Mouse (Mus musculus) heart, postnatal 36 days (tissue): ENCODE measurements around the gene Igsf6. TPM values are rescaled to one million over a fixed set of nuclear protein-coding genes. Genes with fewer than 3 reads are reported as not detected.

Experiments
- DNase-seq, 2 experiments: peaks; one replicate each; pipeline ENCODE4 v3.0.0; 2021 to 2022
- intact Hi-C: fragments of 180-260 bp; cut with DNase I; formaldehyde crosslinking; loops from one replicate; pipeline ENCODE4 v1.15.1; 2025
- total RNA-seq, 2 experiments: library from RNA; stranded (reverse); gene quantifications; 2 replicates each; pipeline ENCODE4 v1.2.3; 2021

Gene Igsf6
- 1 to 10 TPM; 1.5 to 2.9 TPM for total RNA-seq

DNA sequence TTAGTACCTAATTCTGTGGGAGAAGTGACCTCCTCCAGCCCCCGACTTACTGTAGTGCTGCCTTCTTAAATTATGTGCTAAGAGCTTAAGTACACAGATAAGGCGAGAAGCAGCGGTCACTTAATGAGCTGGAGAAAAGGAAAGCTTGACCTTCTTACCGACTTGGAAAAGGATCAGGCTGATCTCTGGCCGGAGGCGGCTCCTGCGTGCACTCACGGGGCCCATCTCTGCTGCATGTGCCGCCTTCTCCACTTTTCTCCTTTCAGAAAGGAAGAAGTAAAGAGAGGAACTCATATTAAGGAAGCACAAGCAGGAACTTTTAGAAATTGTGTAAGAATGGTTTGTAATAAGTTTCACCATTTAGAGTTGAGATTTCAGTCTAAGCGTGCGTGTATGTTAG lies at the start of gene Igsf6:
Igsf6 (minus strand) TSS at position 292 of the 400 bp plus-strand sequence.
- peak; percentile 37 to 43 for DNase-seq
- intact Hi-C loops, result no loop called here

DNA sequence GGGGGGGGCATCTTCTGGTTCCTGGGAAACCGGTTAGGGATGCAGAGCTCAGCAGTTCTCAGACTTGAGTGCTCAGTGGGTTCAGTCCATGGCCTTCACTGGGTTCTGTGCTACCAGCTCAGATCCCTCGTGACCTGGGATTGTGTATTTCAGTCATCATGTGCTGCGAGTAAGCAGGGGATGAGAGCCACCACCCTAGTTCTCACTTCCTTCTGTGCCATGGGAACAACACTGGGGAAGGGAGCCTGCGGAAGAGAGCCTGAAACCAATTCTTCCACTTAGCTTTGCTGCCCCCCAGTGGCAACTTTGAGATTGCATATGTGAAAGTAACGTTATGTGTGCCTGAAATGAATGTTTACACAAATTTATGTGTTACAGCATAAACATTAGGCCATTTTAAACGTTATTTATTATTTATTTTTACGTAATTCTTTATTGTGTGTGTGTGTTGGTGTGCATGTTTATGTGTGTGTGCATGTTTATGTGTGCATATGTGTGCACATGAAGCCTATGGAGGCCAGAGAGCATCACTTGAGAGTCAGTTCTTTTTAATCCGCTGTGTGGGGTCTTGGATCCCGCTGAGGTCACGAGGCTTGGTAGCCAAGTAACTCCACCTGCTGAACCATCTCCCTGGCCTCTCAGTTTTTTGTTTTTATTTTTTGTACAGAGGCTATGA lies 45.9 kb upstream of the Igsf6 start:
- intact Hi-C loops, result loop anchor here (1.0 to 5.0 kb wide), 3 partner anchors 43 to 186 kb away; no protein-coding TSS in a partner anchor
- peak; percentile 86 to 92 for DNase-seq

DNA sequence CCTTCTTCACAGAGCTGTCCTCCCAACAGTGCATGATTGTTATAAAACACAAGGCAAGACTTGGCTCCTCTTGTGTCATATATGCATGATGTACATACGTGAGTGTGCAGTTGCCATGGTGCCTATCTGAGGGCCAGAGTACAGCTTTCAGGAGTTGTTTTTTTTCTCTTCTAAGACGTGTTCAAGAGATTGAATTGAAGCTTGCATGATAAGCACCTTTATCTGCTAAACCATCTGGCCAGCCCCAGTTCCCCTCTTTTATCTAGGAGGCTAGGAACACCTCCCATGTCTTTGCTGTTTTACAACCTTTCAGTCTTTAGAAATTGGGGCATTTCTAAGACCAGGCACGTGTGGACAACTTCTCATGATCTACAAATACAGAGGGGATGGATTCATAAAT lies 37.4 kb upstream of the Igsf6 start:
- DNase-seq, result no peak
- intact Hi-C loops, result no loop called here

DNA sequence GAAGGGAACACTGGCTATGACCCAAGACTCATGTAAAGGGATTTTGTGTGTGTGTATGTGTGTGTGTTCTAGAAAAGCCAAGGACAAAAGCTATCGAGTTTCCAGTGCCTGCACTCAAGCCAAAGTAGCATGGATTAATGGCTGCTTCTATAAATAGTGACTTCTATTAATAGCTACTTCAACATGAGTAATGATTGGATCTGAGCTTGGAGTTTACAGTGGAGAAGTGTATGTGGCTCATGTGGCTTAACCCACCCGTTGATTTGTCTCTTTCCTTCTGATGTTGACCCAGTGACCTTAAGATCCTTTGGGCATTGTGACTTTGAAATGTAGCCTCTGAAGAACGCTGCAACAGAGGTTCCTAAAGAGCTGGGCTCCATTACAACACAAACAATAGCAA lies 36.9 kb upstream of the Igsf6 start:
- no peak for DNase-seq
- intact Hi-C loops, result no loop called here

DNA sequence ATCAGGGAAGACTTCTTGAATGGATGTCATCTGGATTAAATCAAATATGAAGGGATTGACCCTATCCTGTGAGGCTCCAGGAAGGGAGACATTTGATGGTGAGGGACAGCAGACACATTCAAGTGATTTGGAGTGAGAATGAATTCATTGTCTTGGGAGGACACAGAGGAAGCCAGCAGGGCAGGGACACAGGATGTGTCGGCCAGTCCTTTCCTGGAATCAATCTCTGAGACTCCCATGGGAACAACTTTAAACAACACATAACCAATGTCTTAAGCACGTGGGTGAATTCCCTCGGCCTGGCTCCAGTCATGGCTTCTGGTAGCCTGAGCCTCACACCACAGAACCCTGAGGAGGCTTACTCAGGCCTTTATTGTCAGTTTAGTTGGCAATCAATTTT lies 33.5 kb upstream of the Igsf6 start:
- intact Hi-C loops, result no loop called here
- peak in 1 of 2 experiments; percentile 10 for DNase-seq

DNA sequence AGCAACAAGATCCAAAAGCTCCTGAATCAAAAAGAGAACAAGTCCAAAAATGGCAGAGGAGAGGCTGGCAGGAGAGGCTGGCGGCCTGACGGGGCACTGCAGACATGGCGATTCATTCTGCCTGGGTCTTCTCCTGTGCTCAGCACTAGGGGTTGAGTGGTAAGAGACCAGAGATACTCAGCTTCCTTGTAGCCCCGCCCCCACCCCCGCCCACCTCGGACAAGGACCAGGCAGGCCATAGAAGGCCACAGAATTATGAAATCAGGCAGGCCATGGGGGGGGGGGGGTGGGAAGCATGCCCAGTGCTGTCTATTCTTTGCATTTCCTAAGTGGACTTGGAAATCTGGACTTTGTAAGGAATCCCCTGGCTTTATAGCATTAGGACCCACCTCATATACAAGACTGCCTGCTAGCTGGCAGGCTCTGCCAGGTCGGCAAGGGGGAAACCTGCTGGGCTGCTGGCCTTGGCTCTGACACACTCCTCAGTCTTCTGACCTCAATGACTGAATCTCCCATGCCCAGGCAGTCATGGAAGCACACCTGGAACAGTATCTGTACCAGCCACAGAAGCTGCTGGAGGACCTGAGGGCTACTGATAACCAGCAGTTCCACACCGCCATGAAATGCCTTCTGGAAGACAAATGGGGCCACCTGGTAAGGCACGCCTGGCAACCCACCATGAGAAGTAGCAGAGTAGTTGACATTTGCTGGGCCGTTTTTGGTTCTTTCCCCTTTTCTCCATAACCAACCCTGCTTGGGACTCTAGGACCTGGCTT lies 24.4 kb upstream of the Igsf6 start:
- intact Hi-C loops, result no loop called here
- no peak for DNase-seq

DNA sequence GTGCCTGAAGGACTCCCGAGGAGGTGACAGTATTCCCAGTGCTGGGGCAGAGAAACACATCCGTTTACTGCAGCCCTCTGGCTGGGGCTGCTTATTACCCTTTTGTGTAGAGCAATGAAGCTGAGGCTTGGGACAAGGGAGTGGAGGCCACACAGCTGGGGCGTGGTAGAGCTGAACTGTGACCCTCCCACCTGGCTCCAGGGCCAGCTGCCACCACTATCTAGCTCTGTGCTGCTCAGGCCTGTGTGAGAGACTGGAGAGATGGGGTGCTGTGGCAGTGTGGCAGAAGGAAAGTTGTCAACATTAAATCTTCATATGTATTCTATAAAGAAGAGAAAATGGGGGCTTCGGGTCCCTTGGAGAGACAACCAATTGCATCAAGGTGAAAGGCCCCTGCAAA lies 18.7 kb upstream of the Igsf6 start:
- intact Hi-C loops, result no loop called here
- DNase-seq, result no peak

DNA sequence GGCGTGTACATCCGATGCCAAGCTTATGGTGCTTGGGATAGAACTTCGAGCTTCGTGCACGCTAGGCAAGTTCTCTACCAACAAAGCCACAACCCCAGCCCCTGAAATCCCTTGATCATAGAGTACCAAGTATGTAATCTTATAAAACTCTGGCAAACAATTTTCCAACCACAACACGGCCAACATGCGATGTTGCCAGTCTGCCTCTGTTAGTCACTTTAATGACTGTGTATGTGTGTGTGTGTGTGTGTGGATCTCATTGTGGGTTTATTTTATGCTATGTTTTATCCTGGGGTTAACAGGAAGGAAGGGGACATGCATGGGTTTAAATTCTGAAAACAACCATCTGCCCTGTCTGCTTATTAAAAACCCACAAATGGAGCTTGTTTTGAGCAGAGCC lies 16.4 kb upstream of the Igsf6 start:
- no peak for DNase-seq

DNA sequence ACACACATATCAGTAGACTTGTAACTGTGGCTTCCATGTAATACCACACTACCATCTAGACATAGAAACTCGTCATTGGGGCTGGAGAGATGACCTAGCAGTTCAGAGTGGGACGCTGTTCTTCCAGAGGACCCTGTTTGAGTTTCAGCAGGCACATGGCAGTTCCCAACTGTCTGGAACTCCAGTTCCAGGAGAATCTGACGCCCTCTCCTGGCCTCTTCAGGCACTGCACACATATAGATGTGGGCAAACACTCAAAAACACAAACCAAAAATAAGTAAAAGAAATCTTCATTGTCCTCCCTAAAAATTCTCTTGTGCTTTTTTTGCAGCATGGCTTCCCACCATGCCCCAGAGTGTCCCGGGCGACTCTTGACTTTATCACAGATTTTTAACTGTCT lies 14.4 kb upstream of the Igsf6 start:
- intact Hi-C loops, result no loop called here
- DNase-seq, result no peak

More for the DNA sequence above, 16.4 kb upstream of the Igsf6 start:
- intact Hi-C loops, result no loop called here

DNA sequence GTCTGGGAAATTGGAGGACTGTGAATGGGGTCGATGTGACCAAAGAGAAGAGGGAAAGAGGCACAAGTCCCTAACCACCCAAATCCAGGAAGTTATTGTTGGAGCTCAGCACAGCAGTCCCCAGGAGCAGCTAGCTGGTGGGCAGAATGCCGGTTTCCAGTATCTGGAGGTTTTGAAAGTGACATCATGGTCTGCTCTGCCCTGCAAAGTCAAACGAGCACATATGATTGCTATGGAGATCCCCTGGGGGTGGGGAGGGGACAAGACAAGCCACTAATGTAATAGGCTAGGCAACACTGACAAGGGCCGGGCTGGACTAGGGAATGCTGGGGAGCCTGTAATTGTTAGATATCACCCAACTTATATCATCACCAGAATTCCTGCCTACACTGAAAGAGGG lies 11.1 kb upstream of the Igsf6 start:
- intact Hi-C loops, result no loop called here
- peak; percentile 18 to 37 for DNase-seq

DNA sequence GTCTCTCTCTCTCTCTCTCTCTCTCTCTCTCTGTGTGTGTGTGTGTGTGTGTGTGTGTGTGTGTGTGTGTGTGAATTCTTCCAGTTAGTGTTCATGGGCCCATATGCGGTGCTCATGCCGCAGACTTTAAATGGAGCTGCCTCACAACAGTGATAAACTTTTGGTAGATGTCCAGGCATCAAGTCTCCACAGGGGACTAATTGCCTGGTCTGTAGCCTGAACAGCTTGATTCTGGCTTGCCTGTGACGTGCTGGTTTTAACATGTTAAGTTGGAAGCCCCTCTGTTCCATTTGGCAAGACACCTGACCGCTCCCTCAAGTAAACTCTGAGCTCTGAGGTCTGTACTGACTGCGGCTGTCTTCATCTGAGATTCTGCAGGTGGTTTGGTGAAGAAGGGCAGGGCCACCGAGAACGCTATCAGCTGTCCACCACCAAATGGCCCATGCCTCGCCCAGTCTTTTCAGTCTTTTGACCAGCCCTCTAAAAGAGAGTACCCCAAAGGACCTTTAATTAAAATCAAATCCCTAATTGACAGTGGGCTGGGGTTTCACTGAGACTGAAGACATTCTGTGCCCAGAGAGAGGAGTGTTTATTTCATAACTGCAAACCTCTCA lies 10.6 kb upstream of the Igsf6 start:
- intact Hi-C loops, result no loop called here
- DNase-seq, result no peak

DNA sequence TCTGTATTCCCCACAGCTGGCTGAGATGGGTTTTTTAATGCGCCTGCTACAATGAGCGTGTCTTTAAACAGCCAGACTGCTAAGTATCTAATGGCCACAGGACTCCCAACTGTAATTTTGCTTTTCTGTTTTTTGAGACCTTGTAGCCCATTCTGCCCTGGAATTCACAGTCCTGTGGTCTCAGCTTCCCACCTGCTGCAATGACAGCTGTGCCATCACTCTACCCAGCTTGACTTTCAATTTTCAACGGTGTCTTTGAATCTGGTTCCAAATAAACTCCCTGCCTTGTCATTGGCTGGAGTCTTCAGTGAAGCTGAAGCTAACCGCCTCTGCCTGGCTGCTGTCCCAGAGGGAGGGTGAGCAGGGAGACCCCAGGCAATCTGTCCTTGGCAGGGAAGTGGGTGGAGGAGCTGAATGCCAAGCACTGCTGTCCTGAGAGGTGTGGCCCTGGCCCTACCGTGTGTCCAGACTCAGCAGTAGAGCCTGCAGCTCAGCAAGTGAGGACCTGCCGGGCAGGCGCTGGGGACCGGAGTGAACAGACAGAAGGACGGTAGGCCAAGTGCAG lies 8.7 kb upstream of the Igsf6 start:
- no peak for DNase-seq
- intact Hi-C loops, result no loop called here

DNA sequence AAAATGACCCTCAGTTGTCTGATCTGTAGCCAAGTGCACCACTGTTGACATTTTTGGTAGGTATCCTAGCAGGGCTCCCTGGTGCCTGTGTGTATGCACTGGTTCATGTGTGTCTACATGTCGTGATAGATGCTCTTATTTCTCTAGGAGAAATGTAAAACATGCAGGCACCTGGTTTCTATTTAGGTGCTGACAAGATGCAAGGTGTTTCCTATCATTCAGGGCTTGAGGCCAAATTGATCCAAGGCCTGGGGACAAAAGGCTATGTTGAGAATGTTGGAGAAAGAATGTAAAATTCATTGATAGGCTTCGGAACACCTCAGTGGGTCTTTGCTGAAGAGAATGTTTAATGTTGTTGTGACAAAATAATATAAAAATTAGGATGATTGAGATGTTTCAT lies 7.4 kb upstream of the Igsf6 start:
- no peak for DNase-seq
- intact Hi-C loops, result no loop called here

DNA sequence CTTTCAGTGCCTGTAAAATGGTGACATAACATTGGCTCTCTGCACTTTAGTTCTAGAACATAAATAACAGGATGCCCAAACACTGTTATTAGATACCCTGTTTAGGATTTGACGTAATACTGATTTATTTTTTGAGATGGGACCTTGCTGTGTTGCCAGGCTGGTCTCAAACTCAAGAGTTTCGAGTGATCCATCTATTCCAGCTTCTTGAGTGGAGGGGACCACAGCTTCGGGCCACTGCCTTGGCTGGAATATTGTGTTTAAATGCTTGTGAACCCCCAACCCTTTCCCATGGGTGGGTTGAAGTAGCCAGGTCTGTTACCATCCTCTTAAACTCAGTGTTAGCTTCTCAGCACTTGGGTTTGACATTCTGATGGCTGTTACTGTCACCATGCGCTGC lies 7.0 kb upstream of the Igsf6 start, which contains the start of gene Otoa:
Otoa (plus strand) TSS at position 301 of the 400 bp plus-strand sequence.
- intact Hi-C loops, result no loop called here
- DNase-seq, result no peak

DNA sequence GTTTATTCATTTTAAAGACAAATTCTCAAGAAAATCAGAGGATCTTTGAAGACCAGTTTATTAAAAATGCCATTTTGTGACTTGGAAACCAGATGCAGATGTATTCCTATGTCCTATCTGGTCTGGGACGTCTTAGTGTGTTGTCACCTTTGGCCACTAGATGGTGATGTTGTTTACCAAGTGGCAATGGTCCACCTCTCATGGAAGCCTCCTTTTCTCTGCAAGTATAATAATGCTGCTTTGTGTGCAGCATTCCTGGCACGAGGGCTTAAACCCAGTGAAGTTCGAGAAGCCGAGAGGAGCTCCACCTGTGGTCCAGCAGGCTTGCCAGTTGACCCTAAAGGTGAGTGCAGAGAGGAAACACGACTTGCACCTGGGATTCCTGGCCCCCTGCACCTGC lies 3.5 kb upstream of the Igsf6 start:
- DNase-seq, result peak; percentile 66 to 72
- intact Hi-C loops, result loop anchor here (1.0 kb wide), 1 partner anchor 42 kb away; no protein-coding TSS in a partner anchor

DNA sequence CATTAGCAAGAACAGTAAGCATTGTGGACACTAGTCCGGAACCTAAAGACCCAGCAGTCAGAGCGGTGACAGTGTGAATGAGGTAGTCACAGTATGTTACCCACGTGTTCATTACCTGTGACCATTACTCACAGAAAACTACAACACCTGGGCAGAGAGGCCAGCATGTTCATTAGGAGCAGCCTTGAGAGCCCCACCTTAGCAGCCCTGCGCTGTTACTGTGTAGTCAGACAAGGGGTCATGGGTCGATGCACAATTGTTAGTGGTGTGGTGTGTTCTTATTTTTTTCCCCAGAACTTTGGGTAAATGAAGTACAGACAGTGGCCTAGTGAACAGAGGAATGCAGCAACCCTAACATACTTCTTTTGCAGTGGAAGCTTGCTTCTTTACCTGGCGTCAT lies 2.9 kb upstream of the Igsf6 start:
- no peak for DNase-seq
- intact Hi-C loops, result loop anchor here (1.0 kb wide), 1 partner anchor 43 kb away; no protein-coding TSS in a partner anchor

DNA sequence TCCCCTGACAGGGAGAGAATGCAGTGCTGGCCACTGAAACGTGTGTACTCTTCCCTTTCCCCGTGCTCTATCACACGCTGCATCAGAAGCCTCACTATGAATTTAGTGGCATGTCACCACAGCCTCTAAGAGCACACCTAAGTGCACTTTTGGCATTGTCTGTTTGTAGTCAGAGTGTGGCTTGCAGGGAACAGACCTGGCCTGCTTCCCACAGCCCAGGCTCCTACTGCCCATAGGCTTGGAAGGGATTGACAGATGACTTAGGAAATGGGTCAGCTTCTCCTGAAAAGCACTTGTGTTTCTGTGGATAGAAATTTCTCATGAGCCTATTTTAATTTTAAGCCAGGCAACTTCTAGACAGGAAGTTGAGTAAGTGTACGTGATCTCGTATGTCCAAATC lies 1.0 kb upstream of the Igsf6 start:
- no peak for DNase-seq
- intact Hi-C loops, result no loop called here

DNA sequence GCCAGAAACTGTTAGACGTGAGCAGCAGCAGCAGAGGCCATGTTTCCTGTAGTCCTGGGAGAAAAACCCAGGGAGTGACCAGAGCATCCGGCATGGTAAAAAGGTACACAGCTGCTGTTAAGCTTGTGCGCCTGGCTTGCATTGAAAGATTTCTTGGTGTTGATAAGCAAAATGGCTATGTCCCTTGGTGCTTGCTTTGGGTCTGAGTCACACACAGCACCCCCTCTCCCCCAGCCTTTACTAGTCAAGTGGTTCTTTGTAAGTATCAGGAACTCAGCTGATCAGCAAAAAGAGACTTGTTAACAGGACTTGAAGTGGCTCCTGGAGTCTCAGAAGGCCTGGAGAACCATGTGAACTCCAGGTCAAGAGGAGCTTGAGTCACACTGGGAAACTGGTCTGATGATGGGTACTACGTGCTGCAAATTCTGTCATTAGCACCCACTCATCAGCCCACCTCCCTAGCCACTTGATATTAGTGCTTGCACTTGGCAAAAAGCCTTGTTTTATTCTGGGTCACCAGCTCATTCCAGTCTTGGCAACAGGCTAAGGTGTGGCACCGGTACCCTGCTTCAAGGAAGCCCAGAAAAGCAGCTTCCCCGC lies 529 bp upstream of the Igsf6 start:
- DNase-seq, result peak; percentile 20 to 31
- intact Hi-C loops, result no loop called here

DNA sequence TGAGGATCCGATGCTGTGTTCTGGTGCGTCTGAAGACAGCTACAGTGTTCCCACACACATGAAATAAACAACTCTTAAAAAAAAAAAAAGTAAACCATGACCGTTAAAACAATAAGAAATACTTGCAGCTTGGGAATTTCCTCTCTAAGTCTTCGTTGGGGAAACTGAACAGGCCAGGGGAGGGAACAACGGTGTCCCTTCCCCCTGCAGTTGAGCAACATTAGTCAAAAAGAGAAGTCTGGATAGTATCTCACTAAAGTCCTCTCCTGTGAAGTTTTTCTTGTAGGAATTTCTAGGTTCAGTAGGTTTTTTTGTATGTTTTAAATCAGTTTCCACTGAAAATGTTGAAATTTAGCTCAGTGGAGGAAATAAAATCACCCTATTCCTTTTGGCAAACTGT lies 1.9 kb downstream of the Igsf6 start:
- intact Hi-C loops, result no loop called here
- no peak for DNase-seq

DNA sequence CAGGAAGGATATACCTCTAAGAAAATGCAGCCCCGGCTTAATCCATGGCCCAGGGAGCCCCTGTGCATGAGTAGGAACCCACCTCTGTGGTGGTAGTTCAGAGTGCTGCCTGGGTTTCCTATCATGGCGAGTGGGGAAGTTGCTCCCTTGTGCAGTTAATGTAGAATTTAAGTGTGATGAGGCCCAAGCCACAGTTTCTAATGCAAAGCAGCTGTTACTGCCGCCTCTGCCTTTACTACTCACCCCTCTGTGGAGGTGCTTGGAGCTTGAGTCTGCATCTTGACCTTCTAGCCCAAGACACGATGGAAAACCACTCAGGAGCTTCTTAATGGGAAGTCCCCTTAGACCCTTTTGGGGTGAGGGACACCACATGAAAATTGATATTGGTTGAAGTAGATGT lies 3.1 kb downstream of the Igsf6 start:
- intact Hi-C loops, result no loop called here
- DNase-seq, result no peak

DNA sequence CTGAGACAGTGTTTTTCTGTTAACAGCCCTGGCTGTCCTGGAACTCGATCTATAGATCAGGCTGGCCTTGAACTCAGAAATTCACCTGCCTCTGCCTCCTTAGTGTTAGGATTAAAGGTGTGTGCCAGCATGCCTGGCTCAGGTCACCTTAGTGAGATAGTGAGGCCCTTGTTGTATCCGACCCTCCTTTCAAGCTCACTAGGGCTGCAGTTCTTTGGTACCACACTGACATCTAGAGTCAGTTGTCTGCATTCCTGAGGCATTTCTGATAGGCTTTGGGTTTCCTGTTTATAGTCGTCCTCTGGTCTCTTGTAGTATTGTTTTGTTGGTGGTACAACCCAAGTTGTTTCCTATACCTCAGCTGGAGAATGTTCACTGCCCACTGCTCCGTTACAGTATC lies 10.1 kb downstream of the Igsf6 start:
- intact Hi-C loops, result loop anchor here (10.0 kb wide), 1 partner anchor 230 kb away; no protein-coding TSS in a partner anchor
- DNase-seq, result no peak
